Mouse (Mus musculus) limb, embryonic 15.5 days (tissue): ENCODE data around the gene Chst14. TPM values are rescaled to one million over a fixed set of nuclear protein-coding genes. Genes with fewer than 3 reads are reported as not detected.
A peak's percentile ranks its signal among the peaks of the same experiment; 100 is the strongest.

Experiments
- ATAC-seq: fragments of 200-750 bp; cut with Nextera tagmentation; 2 replicates; pipeline ENCODE4 v1.8.0; 2017; ENCODE audit warnings: low read depth, moderate TSS enrichment; ENCODE audit not compliant: insufficient number of reproducible peaks, low FRiP score, low TSS enrichment
- H3K27ac ChIP-seq: fragments of 300-500 bp; sonication (generic); 2 replicates; pipeline ENCODE4 v1.5.1; 2015; ENCODE audit warnings: moderate library complexity, mild to moderate bottlenecking, inconsistent platforms
- H3K27me3 ChIP-seq: fragments of 300-500 bp; sonication (generic); 2 replicates; pipeline ENCODE4 v1.6.1; 2015; ENCODE audit warnings: inconsistent platforms
- H3K36me3 ChIP-seq: fragments of 300-500 bp; sonication (generic); 2 replicates; pipeline ENCODE4 v1.6.1; 2015; ENCODE audit warnings: inconsistent platforms
- H3K4me1 ChIP-seq: fragments of 300-500 bp; sonication (generic); 2 replicates; pipeline ENCODE4 v1.6.1; 2015; ENCODE audit warnings: inconsistent platforms
- H3K4me2 ChIP-seq: fragments of 300-500 bp; sonication (generic); 2 replicates; pipeline ENCODE4 v1.6.1; 2015; ENCODE audit warnings: mild to moderate bottlenecking, inconsistent platforms
- H3K4me3 ChIP-seq: fragments of 300-500 bp; sonication (generic); 2 replicates; pipeline ENCODE4 v1.5.1; 2015; ENCODE audit warnings: mild to moderate bottlenecking, inconsistent platforms
- H3K9ac ChIP-seq: fragments of 300-500 bp; sonication (generic); 2 replicates; pipeline ENCODE4 v1.6.1; 2015; ENCODE audit warnings: inconsistent platforms
- H3K9me3 ChIP-seq: fragments of 300-500 bp; sonication (generic); 2 replicates; pipeline ENCODE4 v1.6.1; 2016; ENCODE audit warnings: inconsistent platforms
- WGBS: fragments of 180-500 bp; shearing (Covaris S2); methylation state at CpG from one replicate; pipeline ENCODE4 v1.1.7; 2015; 5-methylcytosine and 5-hydroxymethylcytosine counted together
- polyA plus RNA-seq: library from polyadenylated mRNA; unstranded; fragments of >200 nt; fragmentation: Nextera tagmentation; extraction: Ambion mirVana; gene quantifications from 2 replicates; pipeline ENCODE4 v1.2.1, GENCODE M21; 2015

The Chst14 gene
- polyA plus RNA-seq, 1 experiment from 2014 or later, result 47.0 TPM

DNA sequence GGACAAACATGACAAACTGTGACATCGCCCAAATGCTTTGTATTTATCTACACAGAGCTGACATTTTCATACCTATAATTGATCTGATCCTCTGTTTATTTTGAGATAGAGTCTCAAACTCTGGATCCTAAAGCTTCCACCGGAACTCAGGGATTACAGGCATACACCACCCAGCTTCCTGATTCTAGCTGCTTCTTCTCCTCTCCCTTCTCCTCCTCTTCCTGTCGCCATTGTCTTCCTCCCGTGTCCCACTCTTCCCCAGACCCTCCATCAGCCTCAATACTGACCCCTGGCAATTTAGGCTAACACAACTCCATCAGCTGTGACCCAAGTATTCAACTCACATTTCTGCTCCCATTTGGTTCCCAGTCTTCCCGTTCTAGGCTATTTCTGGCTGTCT lies 50.6 kb downstream of the Chst14 start:
- no peak for ATAC-seq
- H3K4me1 ChIP-seq, result peaks cover 15% of the 10 kb centered on the region
- no peaks in the 10 kb centered on the region for H3K36me3 ChIP-seq
- peak overlapping the region; percentile 92 for H3K4me2 ChIP-seq
- H3K9ac ChIP-seq, result peak overlapping the region; percentile 61; the same call in 1 of the 2 replicates
- H3K9me3 ChIP-seq, result no peaks in the 10 kb centered on the region
- no peak overlapping the region for H3K27ac ChIP-seq
- peak overlapping the region; percentile 55 for H3K4me3 ChIP-seq
- peaks cover 38% of the 10 kb centered on the region for H3K27me3 ChIP-seq
- WGBS, result 18% methylated on average over 5 of the region's 5 CpGs

DNA sequence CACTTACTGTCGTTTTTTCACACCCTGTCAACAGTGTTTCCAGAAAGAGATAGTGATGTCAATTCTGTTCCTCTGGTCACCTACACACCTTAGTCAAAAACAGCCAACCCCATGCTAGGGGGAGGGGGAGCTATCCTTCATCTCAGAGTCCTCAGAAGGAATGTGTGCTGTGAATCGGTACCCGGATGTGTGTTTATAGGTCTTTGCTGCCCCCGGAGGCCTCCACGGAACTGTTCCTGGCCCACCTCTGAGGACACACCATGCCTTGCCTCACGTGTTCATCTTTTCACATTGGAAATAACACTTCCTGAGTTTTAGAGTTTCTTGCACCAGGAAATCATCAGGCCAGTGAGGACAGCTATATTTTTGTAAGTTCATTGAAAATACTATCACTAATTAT lies 51.8 kb downstream of the Chst14 start:
- WGBS, result 32% methylated on average over 6 of the region's 6 CpGs
- no peak overlapping the region for H3K9ac ChIP-seq
- no peaks in the 10 kb centered on the region for H3K36me3 ChIP-seq
- H3K4me2 ChIP-seq, result no peak overlapping the region
- peaks cover 10% of the 10 kb centered on the region for H3K4me1 ChIP-seq
- H3K9me3 ChIP-seq, result no peaks in the 10 kb centered on the region
- peaks cover 38% of the 10 kb centered on the region for H3K27me3 ChIP-seq
- no peak overlapping the region for H3K4me3 ChIP-seq
- H3K27ac ChIP-seq, result no peak overlapping the region
- no peak for ATAC-seq

Other genes starting within 250 kb of the Chst14 start
- 0.05 TPM in 2 replicates for gene Ankrd63, start 222.5 kb upstream of the Chst14 start, polyA plus RNA-seq
- 1.4 and 1.6 TPM in 2 replicates for gene Plcb2, start 198.1 kb upstream of the Chst14 start, polyA plus RNA-seq
- 18.1 and 19.8 TPM in 2 replicates for gene Inafm2, start 180.7 kb upstream of the Chst14 start, polyA plus RNA-seq
- 3.1 and 3.4 TPM in 2 replicates for gene Ccdc9b, start 163.8 kb upstream of the Chst14 start, polyA plus RNA-seq
- gene Phgr1, start 153.7 kb upstream of the Chst14 start, polyA plus RNA-seq, result 2.7 and 3.8 TPM in 2 replicates
- gene Disp2, start 146.8 kb upstream of the Chst14 start, polyA plus RNA-seq, result 0.09 and 0.28 TPM in 2 replicates
- 75.5 and 79.6 TPM in 2 replicates for gene Knstrn, start 112.5 kb upstream of the Chst14 start, polyA plus RNA-seq
- 66.7 and 70.7 TPM in 2 replicates for gene Ivd, start 64.5 kb upstream of the Chst14 start, polyA plus RNA-seq
- 5.7 and 6.4 TPM in 2 replicates for gene Bahd1, start 26.1 kb upstream of the Chst14 start, polyA plus RNA-seq
- gene Ccdc32, start 102.9 kb downstream of the Chst14 start, polyA plus RNA-seq, result 24.1 and 26.8 TPM in 2 replicates
- gene Rpusd2, start 108.3 kb downstream of the Chst14 start, polyA plus RNA-seq, result 2.8 and 4.1 TPM in 2 replicates
- gene Knl1, start 120.6 kb downstream of the Chst14 start, polyA plus RNA-seq, result 39.1 and 42.0 TPM in 2 replicates
- 34.1 and 34.9 TPM in 2 replicates for gene Rad51, start 186.3 kb downstream of the Chst14 start, polyA plus RNA-seq
- 43.8 and 45.0 TPM in 2 replicates for gene Rmdn3, start 230.5 kb downstream of the Chst14 start, polyA plus RNA-seq
- gene Gchfr, start 241.3 kb downstream of the Chst14 start, polyA plus RNA-seq, result 15.5 and 17.8 TPM in 2 replicates
- gene Gm14137, start 248.0 kb downstream of the Chst14 start, polyA plus RNA-seq, result 4.7 and 5.3 TPM in 2 replicates